Mouse (Mus musculus): ENCODE measurements around the gene Srl.
"Not testable (repeated sequence)": the region's sequence is repeated elsewhere in the genome, so short reads cannot be mapped to it uniquely, and the experiment has no call there.

The Srl gene

GRCm38 (mm10) chr16:4541501-4542198 is at the start of gene Srl:
TSS of gene Srl (minus strand) at chr16:4541816.
- peak; percentile 99 for DNase-seq (ENCODE audit: low read depth, low spot score)

- DNase-seq (ENCODE audit: low read depth, low spot score) = peak; percentile 27
Observed at GRCm38 (mm10) chr16:4590236-4590635, 48.6 kb upstream of the Srl start.

DNA sequence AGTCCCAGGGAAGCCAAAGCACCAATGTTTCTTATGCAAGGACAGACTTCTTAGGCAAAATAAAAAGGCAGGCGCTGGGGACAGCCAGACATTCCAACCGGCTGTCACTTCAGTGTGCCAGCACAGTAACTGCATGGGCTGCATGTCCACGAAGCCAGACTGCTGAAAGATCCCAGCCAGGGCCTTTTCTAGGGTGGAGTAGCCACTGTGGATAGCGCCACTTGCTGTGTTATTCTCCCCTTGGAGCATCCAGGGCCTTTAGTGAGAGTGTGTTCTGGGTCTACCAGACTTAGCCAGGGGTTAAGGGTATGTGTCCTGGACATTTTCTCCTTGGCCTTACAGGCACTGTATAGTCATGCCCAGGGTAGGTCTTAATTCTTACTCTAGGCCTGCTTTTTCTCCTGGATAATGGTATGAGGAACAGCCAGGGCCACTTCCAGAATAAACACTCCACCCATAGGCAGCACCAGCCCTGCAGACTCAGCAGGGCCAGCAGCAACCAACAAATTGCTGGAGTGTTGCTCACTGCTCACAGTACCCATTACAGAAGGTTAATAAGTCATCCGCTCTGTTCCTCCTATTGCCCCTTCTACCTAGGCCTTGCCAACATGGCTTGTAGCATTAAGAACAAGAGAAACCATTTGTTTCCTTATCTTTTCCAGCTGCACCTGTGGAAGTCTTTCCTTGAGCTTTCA is 46.0 kb upstream of the Srl start:
- DNase-seq (ENCODE audit: low read depth, low spot score) = no peak

GRCm38 (mm10) chr16:4586531-4587123 is 45.0 kb upstream of the Srl start:
- DNase-seq (ENCODE audit: low read depth, low spot score) = peak; percentile 99

DNA sequence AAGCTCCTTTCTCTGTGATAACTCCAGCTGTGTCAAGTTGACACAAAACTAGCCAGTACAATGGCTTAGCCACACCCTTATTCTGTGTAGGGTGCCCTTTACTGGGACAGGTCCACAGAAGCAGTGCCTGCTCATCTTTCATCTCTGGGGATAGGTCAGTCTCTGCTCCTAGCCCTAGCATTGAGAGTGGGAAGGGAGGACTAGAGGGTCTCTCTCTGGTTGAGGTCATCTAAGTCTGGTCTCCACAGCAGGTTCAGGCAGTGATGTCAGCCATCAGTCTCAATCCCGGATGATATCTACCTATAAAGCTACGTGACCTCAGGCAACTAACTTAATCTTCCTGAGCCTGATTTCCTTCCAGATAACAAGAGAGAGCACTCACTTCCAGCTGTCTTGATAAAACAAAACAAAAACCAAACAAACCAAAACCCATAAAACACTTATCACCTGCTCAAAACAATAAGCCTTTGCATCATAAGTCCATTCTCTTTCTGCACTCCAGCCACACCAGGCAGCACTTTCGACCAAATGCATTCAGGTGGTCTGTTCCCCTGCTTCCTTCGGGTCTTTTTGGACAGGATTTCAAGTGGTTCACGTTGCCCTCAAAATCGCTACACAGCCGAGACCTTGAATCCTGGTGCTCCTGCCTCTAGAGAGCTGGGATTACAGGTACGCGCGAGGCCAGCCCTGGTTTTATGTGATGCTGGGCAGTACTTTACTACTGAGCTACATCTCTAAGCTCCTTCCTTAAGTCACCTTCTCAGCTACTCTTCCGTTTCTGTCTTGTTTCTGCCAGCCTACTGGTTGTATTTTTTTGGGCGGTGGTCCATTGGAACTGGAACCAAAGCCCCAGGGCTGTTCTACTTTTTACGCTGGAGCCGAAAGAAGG is 44.3 kb upstream of the Srl start:
- no peak for DNase-seq (ENCODE audit: low read depth, low spot score)

- DNase-seq (ENCODE audit: low read depth, low spot score) = peak; percentile 12
Observed at GRCm38 (mm10) chr16:4584438-4584837, 42.8 kb upstream of the Srl start.

DNA sequence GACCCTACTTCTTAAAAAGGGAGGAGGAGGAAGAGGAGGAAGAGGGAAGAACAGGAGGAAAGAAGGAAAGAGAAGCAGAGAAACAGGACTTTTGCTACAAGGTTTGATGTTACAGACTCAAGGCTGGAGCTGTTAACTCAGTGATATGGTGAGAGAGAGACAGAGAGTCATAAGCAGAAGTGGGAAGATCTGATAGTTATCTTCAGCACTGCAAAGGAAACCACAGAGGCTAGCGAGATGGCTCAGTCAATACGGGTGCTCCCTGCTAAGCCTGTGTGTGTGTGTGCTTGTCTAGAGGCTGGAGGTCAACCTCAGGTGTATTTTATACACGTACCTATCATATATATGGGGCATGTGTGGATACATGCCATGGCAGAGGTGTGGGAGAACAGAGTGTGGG is 42.2 kb upstream of the Srl start:
- peak; percentile 72 for DNase-seq (ENCODE audit: low read depth, low spot score)

DNA sequence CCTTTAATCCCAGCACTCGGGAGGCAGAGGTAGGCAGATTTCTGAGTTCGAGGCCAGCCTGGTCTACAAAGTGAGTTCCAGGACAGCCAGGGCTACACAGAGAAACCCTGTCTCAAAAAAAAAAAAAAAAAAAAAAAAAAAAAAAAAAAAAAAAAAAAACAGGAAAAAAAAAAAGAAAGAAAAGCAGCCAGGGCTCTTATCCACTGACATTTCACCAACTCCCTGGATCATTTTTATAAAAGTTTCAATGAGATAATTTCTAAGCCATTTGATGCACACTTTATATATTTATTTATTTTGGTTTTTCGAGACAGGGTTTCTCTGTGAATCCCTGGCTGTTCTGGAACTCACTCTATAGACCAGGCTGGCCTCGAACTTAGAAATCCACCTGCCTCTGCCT is 39.6 kb upstream of the Srl start:
- not testable (repeated sequence) for DNase-seq (ENCODE audit: low read depth, low spot score)

DNA sequence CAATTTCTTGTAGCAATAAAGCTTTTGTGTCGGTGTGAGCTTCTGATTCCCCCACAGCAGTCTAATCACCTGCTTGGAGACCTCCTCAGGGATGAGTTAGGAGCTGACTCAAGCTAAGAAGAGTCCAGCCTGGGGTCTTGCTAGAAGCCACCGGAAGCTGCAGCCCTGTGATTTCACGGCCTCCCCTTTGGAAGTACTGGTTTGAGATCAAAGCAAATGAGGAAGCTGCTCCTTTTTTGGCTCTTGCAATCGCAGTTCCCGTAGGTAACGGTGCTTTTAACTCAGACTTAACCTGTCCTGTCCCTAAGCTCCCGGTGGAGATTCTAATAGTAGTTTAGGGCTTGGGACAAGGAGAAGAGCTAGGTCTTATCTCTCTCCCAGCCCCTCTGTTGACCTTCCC is 37.0 kb upstream of the Srl start:
- DNase-seq (ENCODE audit: low read depth, low spot score) = no peak

DNA sequence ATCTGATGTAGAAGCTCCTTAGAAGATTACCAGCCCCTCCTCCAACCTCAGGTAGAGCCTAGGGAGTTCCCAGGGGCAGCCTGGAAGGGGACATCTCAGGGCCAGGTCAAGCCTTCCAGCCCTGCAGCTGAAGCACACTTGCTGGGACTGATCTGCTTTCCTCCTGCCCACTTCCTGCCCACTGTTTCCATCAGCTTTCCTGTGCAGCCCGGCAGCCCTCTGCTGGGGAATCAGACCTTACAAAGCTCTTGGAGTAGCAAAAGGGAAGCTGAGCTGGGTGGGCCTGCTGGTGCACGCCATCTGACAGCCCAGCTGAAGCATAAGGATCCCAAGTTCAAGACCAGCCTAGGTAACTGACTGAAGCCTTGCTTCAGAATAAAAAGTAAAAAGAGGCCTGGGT is 35.3 kb upstream of the Srl start:
- no peak for DNase-seq (ENCODE audit: low read depth, low spot score)

- no peak for DNase-seq (ENCODE audit: low read depth, low spot score)
Observed at GRCm38 (mm10) chr16:4576038-4576437, 34.4 kb upstream of the Srl start.

- DNase-seq (ENCODE audit: low read depth, low spot score) = no peak
Observed at GRCm38 (mm10) chr16:4570737-4571136, 29.1 kb upstream of the Srl start.

GRCm38 (mm10) chr16:4567912-4568311 is 26.3 kb upstream of the Srl start:
- peak; percentile 78 for DNase-seq (ENCODE audit: low read depth, low spot score)

GRCm38 (mm10) chr16:4560145-4560952 is 18.7 kb upstream of the Srl start:
- peak; percentile 87 for DNase-seq (ENCODE audit: low read depth, low spot score)

- DNase-seq (ENCODE audit: low read depth, low spot score) = peak; percentile 95
Observed at GRCm38 (mm10) chr16:4559715-4560144, 18.1 kb upstream of the Srl start, which contains the start of gene Tfap4. TSS of gene Tfap4 (minus strand) at chr16:4559854.

DNA sequence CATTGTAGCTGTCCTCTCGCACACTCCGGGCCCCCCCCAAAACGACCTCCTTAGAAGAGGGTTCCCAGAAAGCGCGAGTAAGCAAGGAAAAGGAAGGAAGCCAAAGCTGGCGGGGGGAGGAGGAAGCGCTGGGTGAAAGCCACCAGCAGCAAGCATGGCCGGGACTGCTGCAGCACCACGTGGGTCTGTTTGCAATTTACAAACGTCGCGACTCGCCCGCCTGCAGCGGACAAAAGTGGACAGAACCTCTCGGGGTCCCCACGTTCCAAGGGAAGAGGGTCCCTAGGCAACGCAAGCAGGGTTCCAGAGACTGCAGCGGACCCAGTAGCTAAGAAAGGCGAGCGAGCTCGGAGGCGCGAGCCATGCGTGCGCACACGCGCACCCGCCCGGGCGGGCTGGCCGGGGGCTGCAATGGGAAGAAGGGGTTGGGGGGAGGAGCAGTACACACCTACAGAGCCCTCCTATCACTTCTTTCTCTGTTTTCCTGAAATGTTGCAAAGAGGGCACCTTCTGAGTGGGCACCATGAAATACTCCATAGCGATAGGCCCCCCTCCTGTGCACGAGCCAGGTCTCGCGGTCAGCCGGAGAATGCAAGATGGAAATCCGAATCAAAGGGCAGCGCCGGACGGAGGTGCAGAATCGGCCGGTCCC is 17.5 kb upstream of the Srl start:
- peak; percentile 83 for DNase-seq (ENCODE audit: low read depth, low spot score)

DNA sequence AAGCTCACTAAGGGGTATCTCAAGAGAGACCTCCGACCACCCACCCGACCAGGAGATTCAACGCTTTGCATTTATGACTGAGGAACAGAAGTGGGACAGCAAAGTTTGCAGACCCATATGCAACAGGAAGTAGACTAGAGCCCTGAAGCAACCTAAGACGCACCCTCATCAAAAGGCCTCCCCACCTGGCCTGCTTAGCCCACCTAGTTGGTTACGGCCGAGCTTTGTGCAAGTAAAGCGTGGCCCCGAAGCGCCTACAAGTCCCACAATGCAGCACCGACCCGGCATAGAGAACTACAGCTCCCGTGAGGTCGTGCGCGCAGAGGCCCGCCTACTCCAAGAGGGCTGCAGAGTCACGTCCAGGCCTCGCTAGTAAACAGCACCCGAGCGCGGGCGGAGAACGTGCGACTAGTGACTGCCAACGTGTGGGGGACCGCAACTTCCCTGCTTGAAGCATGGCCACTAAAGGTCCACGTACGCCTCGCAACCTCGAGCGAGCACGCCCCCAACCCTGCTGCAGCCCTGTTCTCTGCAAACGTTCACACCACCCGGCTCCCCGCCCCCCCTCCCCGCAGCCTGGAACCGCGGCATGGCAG is 16.9 kb upstream of the Srl start:
- DNase-seq (ENCODE audit: low read depth, low spot score) = peak; percentile 96

GRCm38 (mm10) chr16:4557949-4558348 is 16.3 kb upstream of the Srl start:
- DNase-seq (ENCODE audit: low read depth, low spot score) = peak; percentile 82

DNA sequence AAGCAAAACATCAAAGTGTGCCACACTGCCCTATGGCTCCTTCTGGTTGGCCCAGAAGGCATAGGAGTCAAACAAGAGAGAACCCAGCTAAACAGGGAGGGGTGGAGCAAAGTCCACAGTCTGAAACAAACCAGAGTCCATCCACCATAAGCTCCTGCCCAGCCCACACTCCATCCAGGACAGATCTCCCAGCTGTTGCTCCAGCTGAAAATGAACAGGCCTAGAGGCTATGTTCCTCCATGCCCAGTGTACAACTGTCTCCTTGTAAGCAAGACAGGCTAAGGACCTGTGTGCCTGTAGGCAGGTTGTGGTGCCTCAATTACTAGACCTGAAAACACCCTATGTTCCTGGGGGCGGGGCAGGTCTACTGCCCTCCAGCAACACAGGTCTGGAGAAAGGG is 15.5 kb upstream of the Srl start:
- DNase-seq (ENCODE audit: low read depth, low spot score) = no peak

DNA sequence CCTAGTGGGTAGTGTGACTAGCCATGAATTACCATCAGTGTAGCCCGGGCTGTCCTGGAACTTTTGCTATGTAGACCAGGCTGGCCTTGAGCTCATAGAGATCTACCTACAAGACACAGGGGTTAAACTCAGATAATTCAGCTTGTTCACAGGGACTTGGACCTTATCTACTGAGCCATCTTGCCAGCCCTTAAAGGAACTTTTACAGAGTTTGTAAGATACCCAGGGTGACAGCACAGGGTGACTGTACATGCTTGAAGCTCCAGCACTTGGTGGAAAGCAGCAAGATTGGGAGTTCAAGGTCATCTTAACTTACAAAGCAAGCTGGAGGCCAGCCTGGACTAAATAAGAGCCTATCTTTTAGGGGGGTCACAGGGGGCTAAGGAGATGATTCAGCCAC is 13.9 kb upstream of the Srl start:
- no peak for DNase-seq (ENCODE audit: low read depth, low spot score)
